Mouse (Mus musculus): ENCODE data around the gene Gm9903.

The Gm9903 gene

DNA sequence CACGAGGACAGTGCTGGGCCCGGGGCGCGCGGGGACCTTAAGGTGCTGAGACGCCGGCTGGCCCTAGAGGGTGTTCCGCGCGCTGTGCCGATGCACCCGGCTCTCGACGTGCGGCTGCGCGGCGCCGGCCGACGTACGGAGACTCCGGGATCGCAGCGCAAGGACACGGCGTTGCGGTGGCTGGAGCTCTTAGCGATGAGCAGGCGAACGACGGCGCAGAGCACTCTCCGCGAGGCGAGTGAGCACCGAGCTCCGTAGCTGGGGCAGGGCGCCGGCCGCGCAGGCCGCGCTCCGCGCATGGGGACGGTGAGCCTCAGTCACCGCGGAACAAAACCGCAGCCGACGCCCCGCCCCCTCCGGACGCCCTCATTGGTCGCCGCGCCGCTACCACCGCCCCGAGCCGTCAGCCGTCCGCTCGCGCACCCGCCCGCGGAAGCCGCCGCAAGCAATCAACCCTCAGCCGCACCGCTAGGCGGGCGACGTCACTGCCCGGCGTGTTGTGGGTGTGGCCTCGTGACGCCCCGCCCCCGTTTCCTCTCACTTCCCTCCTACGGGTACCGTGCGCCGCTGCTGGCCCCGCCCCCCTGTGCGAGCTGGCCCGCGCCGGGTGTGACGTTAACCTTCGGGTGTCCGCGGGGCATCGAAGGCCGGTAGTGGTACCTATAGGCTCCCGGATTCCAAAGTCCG is at the start of gene Gm9903, which contains the start of gene Fam53a:
Gene Gm9903 (plus strand): TSS at position 625 of the 687 bp plus-strand sequence.
Gene Fam53a (minus strand): TSS at position 335 of the 687 bp plus-strand sequence.
- peak; percentile 99 for DNase-seq (ENCODE audit: low spot score)

DNA sequence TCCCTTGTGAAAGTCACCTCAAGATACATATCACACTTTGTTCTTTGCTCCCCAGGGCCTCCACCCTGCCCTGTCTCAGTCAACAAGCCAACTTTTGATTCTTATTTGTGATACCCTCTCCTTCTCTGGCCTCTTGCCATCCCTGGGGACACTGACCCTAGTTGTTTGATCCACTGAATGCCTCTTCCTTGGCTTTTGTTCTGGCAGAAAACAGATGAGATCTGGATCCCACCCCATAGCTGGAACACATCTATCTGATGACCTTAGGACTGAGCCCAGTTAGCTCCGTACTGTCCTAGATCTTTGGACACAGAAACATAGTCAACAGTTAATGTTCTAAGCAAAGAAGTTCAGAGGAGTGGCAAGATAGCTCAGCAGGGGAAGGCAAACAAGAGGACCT is 49.4 kb upstream of the Gm9903 start:
- DNase-seq (ENCODE audit: low spot score) = no peak

GRCm38 (mm10) chr5:33587498-33588058 is 42.1 kb upstream of the Gm9903 start:
- DNase-seq (ENCODE audit: low spot score) = no peak

DNA sequence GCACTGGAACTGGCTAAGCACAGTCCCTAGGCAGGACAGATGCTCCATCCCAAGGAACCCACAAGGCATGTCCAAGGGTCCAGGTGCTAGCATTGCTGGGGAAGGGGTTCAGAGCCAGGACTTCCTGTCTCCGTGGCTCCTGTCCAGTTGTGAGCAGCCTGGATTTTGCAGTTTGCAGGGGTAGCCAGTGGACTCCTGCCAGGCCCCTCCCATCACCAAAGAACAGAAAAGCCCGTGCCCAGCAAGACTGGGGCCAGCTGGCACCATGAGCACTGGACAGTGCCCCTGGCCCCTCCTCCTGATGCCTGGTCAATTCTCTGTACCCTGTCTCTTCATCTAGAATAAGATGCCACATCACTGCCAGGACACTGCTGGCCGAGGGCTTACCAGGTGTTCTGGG is 41.7 kb upstream of the Gm9903 start:
- DNase-seq (ENCODE audit: low spot score) = no peak

- peak; percentile 32 for DNase-seq (ENCODE audit: low spot score)
Observed at GRCm38 (mm10) chr5:33589221-33589888, 40.4 kb upstream of the Gm9903 start.

DNA sequence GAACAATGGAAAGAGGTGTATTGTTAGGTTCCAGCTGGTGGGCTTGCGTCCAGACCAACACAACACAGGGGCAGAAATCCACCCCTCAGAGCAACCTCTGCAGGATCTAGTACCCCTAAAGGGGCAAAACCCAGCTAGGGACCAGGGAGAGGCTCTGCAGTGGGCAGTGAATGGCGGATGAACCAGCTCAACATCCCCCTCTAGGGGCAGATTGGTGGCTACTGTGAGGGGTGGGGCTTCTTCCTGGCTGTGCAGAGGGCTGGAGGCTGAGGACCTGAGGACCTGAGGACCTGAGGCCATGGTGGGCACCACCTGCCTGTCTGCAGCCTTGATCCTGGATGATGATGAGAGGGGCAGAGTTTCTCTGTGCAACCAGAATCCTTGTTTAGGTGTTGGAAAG is 36.1 kb upstream of the Gm9903 start:
- no peak for DNase-seq (ENCODE audit: low spot score)

GRCm38 (mm10) chr5:33605314-33605713 is 24.4 kb upstream of the Gm9903 start:
- no peak for DNase-seq (ENCODE audit: low spot score)

GRCm38 (mm10) chr5:33606631-33607030 is 23.1 kb upstream of the Gm9903 start:
- no peak for DNase-seq (ENCODE audit: low spot score)

DNA sequence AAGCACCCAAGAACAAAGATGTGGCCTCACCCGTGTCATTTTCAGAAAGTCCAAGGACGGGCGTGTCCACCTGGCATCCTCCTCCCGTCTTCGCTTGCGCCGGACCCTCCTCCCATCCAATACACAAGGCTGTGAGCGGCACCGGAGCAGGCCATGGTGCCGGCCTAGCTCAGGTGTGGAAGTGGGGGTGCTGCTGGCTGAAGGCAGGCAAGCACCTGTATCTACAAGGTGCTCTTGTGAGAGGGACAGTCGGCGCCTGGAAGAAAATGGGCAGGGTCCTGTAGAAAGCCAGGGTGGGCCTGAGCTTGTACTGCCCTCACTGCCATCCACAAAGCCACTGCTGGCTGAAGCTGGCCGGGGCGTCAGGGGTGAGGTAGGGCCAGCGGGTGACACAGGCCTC is 22.3 kb upstream of the Gm9903 start:
- no peak for DNase-seq (ENCODE audit: low spot score)

- no peak for DNase-seq (ENCODE audit: low spot score)
Observed at GRCm38 (mm10) chr5:33609226-33609625, 20.5 kb upstream of the Gm9903 start.

GRCm38 (mm10) chr5:33611795-33612194 is 17.9 kb upstream of the Gm9903 start:
- no peak for DNase-seq (ENCODE audit: low spot score)

DNA sequence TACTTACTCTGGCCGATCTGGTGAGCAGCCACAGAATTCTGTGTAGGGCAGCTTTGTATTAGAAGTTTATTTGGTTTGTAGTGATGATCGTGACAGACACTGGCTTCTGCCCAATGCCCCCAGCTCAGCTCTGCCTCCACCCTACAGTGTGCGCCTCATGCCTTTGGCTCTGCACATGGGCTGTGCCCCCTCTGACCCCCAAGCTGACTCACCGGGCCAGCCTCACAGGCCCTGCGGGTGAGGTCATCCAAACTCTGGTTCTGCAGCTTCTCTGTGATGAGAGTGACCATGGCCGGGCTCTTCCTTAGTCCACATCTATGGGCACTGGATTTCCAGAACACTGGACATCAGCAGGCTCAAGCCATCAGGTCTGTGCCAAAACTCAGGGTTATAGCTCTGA is 15.3 kb upstream of the Gm9903 start:
- no peak for DNase-seq (ENCODE audit: low spot score)

- DNase-seq (ENCODE audit: low spot score) = no peak
Observed at GRCm38 (mm10) chr5:33622671-33623070, 7.1 kb upstream of the Gm9903 start.

- no peak for DNase-seq (ENCODE audit: low spot score)
Observed at GRCm38 (mm10) chr5:33623766-33624165, 6.0 kb upstream of the Gm9903 start.

DNA sequence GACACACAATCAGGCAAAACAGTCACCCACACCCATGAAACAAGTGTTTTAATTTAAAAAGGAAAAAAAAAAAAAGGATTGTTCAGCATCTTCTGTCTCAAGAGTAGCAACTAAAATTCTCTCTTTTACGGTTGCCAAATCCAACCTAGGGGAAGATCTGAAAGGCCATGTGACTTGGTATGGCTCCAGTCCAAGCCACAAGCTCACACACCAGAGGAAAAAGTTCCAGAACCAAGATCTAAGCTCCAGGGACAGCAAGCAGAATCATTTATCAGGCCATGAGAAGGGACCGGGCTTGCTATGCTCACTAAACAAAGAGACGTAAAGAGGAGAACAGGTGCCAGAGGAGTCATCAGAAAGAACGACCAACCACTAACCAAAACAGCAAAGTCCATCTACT is 1.8 kb upstream of the Gm9903 start:
- DNase-seq (ENCODE audit: low spot score) = no peak

GRCm38 (mm10) chr5:33628820-33629300 is 865 bp upstream of the Gm9903 start:
- peak; percentile 29 for DNase-seq (ENCODE audit: low spot score)

DNA sequence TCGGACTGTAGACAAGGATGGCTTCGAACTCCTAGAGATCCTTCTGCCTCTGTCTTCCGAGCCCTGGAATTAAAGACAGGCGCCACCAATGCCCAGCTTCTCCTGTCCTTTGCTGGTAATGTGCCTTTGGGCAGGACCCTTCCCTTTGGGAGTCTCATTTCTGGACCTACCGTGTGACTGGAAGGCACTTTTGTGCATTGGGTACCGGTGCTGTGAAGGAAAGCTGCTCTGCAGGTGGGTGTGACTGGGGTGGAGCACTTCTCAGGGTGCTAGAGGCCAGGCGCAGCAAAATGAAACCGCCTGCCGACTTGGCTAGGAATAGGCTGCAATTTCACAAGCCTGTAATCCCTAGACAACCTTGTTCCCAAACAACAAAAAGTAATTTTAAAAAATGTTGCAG is 336 bp downstream of the Gm9903 start:
- DNase-seq (ENCODE audit: low spot score) = no peak

DNA sequence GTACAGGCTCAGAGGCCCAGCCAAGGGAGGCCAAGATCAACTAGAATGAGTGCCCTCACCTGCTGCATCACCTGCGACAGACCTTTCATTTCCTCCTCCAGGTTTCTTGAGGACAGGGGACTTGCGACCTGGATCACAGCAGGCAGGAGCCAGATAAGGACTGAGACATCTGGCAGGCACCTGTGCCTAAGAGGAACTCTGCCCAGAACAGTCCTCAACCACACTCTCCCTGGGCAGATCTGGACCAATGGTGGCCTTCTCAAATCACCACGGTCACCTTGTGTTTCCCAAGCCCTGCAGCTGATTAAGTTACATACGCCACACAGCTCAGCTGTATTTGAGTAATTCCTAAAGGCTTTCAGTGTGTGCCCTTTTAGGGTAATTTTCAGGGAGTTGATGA is 890 bp downstream of the Gm9903 start:
- no peak for DNase-seq (ENCODE audit: low spot score)

DNA sequence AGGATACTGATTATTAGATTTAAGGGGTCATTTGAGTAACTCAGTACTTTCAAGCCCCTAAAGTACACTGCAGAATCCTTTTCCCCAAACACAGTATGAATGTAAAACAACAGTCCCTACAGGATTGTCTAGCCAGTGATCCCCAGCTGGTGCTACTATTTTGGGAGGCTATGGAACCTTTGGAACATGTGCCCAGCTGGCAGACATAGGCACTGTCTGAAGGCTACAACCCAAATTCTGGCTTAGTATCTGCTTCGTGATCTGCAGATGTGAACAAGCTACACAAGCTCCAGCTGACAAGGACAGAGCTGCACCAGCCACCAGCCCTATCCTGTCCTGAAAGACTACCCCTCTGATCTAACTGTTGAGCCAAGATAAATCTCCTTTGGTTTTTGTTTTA is 2.8 kb downstream of the Gm9903 start:
- DNase-seq (ENCODE audit: low spot score) = no peak

GRCm38 (mm10) chr5:33635361-33635760 is 5.6 kb downstream of the Gm9903 start:
- no peak for DNase-seq (ENCODE audit: low spot score)

DNA sequence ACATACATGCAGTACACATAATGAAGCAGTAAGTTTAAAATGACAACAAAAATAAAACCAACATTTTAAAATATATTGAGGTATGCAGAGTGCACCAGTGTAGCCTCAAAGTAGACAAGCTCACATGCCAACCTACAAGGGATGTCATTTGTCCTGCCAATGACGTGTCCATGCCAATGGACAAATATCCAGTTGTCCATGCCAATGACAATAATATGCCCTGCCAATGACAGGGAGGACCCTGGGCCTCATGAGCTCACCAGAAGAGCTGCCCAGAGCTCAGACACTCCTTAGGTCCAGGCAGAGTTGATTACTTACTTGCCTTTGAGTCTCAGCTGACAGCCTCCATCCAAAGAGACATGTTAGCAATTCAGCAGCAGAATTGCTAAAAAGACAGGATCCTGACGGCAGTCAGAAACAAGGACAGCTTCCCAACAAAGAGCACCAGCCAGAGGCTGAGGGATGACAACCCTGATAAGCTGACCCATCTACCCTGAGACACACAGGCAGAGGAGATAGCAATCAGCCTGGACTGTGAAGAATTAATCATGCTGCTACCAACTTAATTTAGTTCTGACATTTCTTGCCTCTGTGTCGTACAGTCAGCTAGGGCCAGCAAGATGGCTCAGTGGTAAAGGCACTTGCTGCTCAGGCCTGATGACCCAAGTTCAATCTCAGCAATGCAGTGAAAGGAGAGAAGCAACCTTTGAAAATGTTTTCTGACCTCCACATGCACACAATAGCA is 8.1 kb downstream of the Gm9903 start:
- DNase-seq (ENCODE audit: low spot score) = no peak

DNA sequence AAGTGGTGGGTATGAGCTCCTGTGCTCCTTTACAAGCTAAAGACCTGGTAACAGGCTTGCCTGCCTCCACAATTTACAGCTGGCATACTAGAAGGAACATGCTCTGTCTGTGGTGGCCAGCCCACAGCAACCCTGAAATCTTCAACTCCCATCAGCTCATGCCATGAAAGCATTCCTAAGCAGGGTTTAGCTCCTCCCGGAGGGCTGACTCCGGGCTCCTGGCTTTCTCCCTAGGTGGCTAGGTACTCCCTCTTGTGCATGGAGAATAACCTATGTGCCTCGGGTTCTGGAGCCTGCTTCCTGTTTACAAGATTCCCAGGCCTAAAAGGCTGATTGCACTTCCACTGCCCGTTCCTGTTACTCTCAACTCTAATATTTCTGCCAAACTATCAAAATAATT is 9.1 kb downstream of the Gm9903 start:
- no peak for DNase-seq (ENCODE audit: low spot score)

- no peak for DNase-seq (ENCODE audit: low spot score)
Observed at GRCm38 (mm10) chr5:33640652-33641051, 10.9 kb downstream of the Gm9903 start.

All from ovary, postnatal 10 days (tissue).